In the genomic region with DNA sequence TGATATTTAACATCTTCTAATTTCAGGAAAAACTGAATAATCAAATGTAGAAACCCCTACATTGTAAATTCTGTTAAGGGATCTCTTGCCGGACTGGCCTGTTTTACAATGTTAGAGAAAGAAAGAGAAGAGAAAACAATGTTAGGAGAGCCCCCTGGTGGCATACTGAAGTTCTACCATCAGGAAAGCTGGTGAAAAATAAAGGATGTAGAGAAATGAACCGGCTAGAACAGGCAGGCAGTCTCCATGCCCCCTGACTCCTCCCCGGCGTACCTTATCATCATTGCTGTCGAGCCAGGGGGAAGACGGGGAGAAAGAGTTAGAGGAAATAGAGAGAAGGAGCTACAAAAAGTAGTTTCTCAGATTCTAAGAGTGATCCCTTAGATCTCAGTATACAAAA, we compare ENCODE assay signal across 11 mouse cellular contexts. TPM values are rescaled to one million over a fixed set of nuclear protein-coding genes. Genes with fewer than 3 reads are reported as not detected.
DNase-seq lines count a peak whose midpoint lies in the region; ATAC-seq and TF ChIP-seq lines count a peak whose summit lies in the region.
"Had no signal": no experiment of that assay in that cellular context is flagged by ENCODE, and none has a peak within 500 bp of the region (broad histone marks: within the 10 kb centered on the region; RNA-seq: fewer than 3 reads in every experiment).

No protein-coding gene starts in this region.

- no peak for TF ChIP-seq EP300 in CH12.LX (IDR thresholded peaks at IDR 0.05; ENCODE audit: low read length)

- no peak for ATAC-seq in hindbrain, embryonic 11.5 days (ENCODE audit: low FRiP score)
- no peak for ATAC-seq in hindbrain, embryonic 13.5 days (ENCODE audit: low FRiP score)
- peak; percentile 50; the same call in 1 of the 2 replicates for ATAC-seq in frontal cortex, adult (ENCODE audit: low TSS enrichment)
- ATAC-seq in inflammation-experienced regulatory T-cells, adult 6 months, result no peak

- TF ChIP-seq CTCF in CH12.LX (conservative IDR thresholded peaks at IDR 0.05 in 1 of 2, IDR thresholded peaks at IDR 0.05 in 1 of 2; ENCODE audit: low read depth in 2 of 2, low read length in 2 of 2), result peak; percentile 43 to 95; a peak in 3 of 4 replicates

- no peak overlapping the region for H3K4me3 ChIP-seq in hindbrain, embryonic 11.5 days (ENCODE audit: low read depth, low read length)
- H3K4me3 ChIP-seq in hindbrain, embryonic 13.5 days, result no peak overlapping the region
- H3K4me3 ChIP-seq in CH12.LX (replicated peaks in 1 of 3; ENCODE audit: low read depth in 2 of 3, low read length in 2 of 3, poor library complexity in 1 of 3), result no peak overlapping the region
- H3K4me3 ChIP-seq: embryonic facial prominence, embryonic 13.5 days; liver, embryonic 15.5 days; stomach, embryonic 15.5 days had no signal

- no peaks in the 10 kb centered on the region for H3K9me3 ChIP-seq in hindbrain, embryonic 11.5 days (ENCODE audit: control insufficient read depth, low read length)
- no peaks in the 10 kb centered on the region for H3K9me3 ChIP-seq in hindbrain, embryonic 13.5 days
- no peaks in the 10 kb centered on the region for H3K9me3 ChIP-seq in CH12.LX (replicated peaks; ENCODE audit: low read length)
- H3K9me3 ChIP-seq: embryonic facial prominence, embryonic 13.5 days; liver, embryonic 15.5 days; stomach, embryonic 15.5 days had no signal

- no peak overlapping the region for H3K4me2 ChIP-seq in hindbrain, embryonic 11.5 days (replicated peaks; ENCODE audit: low read depth, low read length)
- no peak overlapping the region for H3K4me2 ChIP-seq in hindbrain, embryonic 13.5 days
- no peak overlapping the region for H3K4me2 ChIP-seq in CH12.LX (ENCODE audit: insufficient read depth, low read depth, poor library complexity, severe bottlenecking)
- H3K4me2 ChIP-seq: embryonic facial prominence, embryonic 13.5 days; liver, embryonic 15.5 days; stomach, embryonic 15.5 days had no signal

- in situ Hi-C loops in CH12.LX (cut with MboI; ENCODE audit: low pct_ligation_motif_present, low pct_unique_long_range_greater_than_20kb, low sequenced_read_pairs), result loop anchor here (10.0 kb wide), 1 partner anchor 278 kb away; no protein-coding TSS in a partner anchor

- no peaks in the 10 kb centered on the region for H3K36me3 ChIP-seq in hindbrain, embryonic 11.5 days (ENCODE audit: control insufficient read depth, insufficient read depth, low read length)
- no peaks in the 10 kb centered on the region for H3K36me3 ChIP-seq in hindbrain, embryonic 13.5 days
- no peaks in the 10 kb centered on the region for H3K36me3 ChIP-seq in CH12.LX (replicated peaks in 1 of 2; ENCODE audit: control insufficient read depth in 1 of 2, insufficient read depth in 1 of 2, low read length in 1 of 2)
- H3K36me3 ChIP-seq: embryonic facial prominence, embryonic 13.5 days; liver, embryonic 15.5 days; stomach, embryonic 15.5 days had no signal

- peak; percentile 93 for TF ChIP-seq RAD21 in CH12.LX (IDR thresholded peaks at IDR 0.05; ENCODE audit: low read depth, low read length)

- no peak overlapping the region for H3K27ac ChIP-seq in hindbrain, embryonic 11.5 days (ENCODE audit: low read depth, low read length)
- H3K27ac ChIP-seq in hindbrain, embryonic 13.5 days, result no peak overlapping the region
- H3K27ac ChIP-seq in CH12.LX (ENCODE audit: insufficient read depth, low read depth), result no peak overlapping the region
- H3K27ac ChIP-seq: embryonic facial prominence, embryonic 13.5 days; liver, embryonic 15.5 days; stomach, embryonic 15.5 days had no signal

- WGBS in hindbrain, embryonic 11.5 days, result 20% methylated on average over 6 of the region's 6 CpGs
- 10% methylated on average over 6 of the region's 6 CpGs for WGBS in hindbrain, embryonic 13.5 days

- H3K27me3 ChIP-seq in hindbrain, embryonic 11.5 days (ENCODE audit: control insufficient read depth, insufficient read depth, low read length), result peaks cover 20% of the 10 kb centered on the region; the same call in 1 of the 2 replicates
- H3K27me3 ChIP-seq in hindbrain, embryonic 13.5 days, result peaks cover 72% of the 10 kb centered on the region
- H3K27me3 ChIP-seq in CH12.LX (replicated peaks), result no peaks in the 10 kb centered on the region
- H3K27me3 ChIP-seq: embryonic facial prominence, embryonic 13.5 days; liver, embryonic 15.5 days had no signal

- H3K4me1 ChIP-seq in hindbrain, embryonic 11.5 days (replicated peaks; ENCODE audit: control insufficient read depth, insufficient read depth, low read length), result no peaks in the 10 kb centered on the region
- no peaks in the 10 kb centered on the region for H3K4me1 ChIP-seq in hindbrain, embryonic 13.5 days (replicated peaks)
- H3K4me1 ChIP-seq in CH12.LX (ENCODE audit: control insufficient read depth in 1 of 2, insufficient read depth in 2 of 2), result peaks cover 2 to 23% of the 10 kb centered on the region in 2 experiments; a peak in 2 of 4 replicates
- H3K4me1 ChIP-seq: liver, embryonic 15.5 days had no signal

- H3K79me2 ChIP-seq in CH12.LX (replicated peaks; ENCODE audit: control insufficient read depth, extremely low read depth, insufficient read depth, poor library complexity, severe bottlenecking), result no peaks in the 10 kb centered on the region

- TF ChIP-seq POLR2A in CH12.LX (IDR thresholded peaks at IDR 0.05; ENCODE audit: low read depth, low read length), result no peak

- dilution Hi-C loops in CH12.LX (cut with MboI; ENCODE audit: extremely low pct_ligation_motif_present, extremely low pct_unique_long_range_greater_than_20kb, low sequenced_read_pairs), result no loop called here

- DNase-seq in hindbrain, embryonic 11.5 days (ENCODE audit: low spot score), result peak; percentile 74
- peak; percentile 80 for DNase-seq in CH12.LX (ENCODE audit: extremely low read depth)
- peak; percentile 67 for DNase-seq in adrenal gland, postnatal 10 days
- peak; percentile 24 to 50 for DNase-seq in layer of hippocampus, postnatal 14 days (ENCODE audit: low spot score in 2 of 2)
- DNase-seq in mesoderm, embryonic 11.5 days (ENCODE audit: low read depth, low spot score), result peak; percentile 45

- no peak overlapping the region for H3K9ac ChIP-seq in hindbrain, embryonic 11.5 days (ENCODE audit: low read depth, low read length)
- no peak overlapping the region for H3K9ac ChIP-seq in hindbrain, embryonic 13.5 days
- H3K9ac ChIP-seq in CH12.LX (ENCODE audit: insufficient read depth, low read depth), result no peak overlapping the region
- H3K9ac ChIP-seq: embryonic facial prominence, embryonic 13.5 days; liver, embryonic 15.5 days; stomach, embryonic 15.5 days had no signal

TF ChIP-seq in CH12.LX, 34 proteins besides CTCF, POLR2A, EP300 and RAD21:
- TF ChIP-seq SMC3 (IDR thresholded peaks at IDR 0.05; ENCODE audit: low read depth, low read length) (peak; percentile 98), ZC3H11A (IDR thresholded peaks at IDR 0.05; ENCODE audit: low read depth, low read length) (peak; percentile 93), CHD2 (IDR thresholded peaks at IDR 0.05; ENCODE audit: low read length) (no peak)
TF ChIP-seq in CH12.LX: peak in this region for 2.

RNA-seq across cellular contexts. Expression of a gene that starts 32.6 kb away (rescaled TPM):
- 2.1 TPM in 2 replicates for polyA plus RNA-seq in hindbrain, embryonic 11.5 days (2014; fragmentation: Nextera tagmentation; extraction: Ambion mirVana)
- 4.6 and 5.2 TPM in 2 replicates for polyA plus RNA-seq in hindbrain, embryonic 13.5 days (2015; fragmentation: Nextera tagmentation; extraction: Ambion mirVana)
- total RNA-seq in CH12.LX (2012; rRNA removed) (0.55 and 0.89 TPM in 2 replicates), CH12.LX (2014; rRNA removed) (0.52 and 0.74 TPM in 2 replicates)
- 0.74 and 0.85 TPM in 2 replicates for polyA plus RNA-seq in CH12.LX (2012; ENCODE audit: insufficient read length, low read depth)
- total RNA-seq in adrenal gland, postnatal 10 days (2021), result 1 to 10 TPM; 1.3 to 1.6 TPM
- total RNA-seq in layer of hippocampus, postnatal 14 days (2021), result 1 to 10 TPM; 4.2 to 6.2 TPM
- not detected for polyA plus RNA-seq in inflammation-experienced regulatory T-cells, adult 6 months (2017; shearing (Covaris generic))

RNA-seq across cellular contexts. Expression of a gene that starts 33.5 kb away (rescaled TPM):
- 0.09 TPM in 1 of 2 replicates, not detected in the other for polyA plus RNA-seq in hindbrain, embryonic 11.5 days (2014; fragmentation: Nextera tagmentation; extraction: Ambion mirVana)
- polyA plus RNA-seq in hindbrain, embryonic 13.5 days (2015; fragmentation: Nextera tagmentation; extraction: Ambion mirVana), result not detected in 2 replicates
- 0.04 and 0.13 TPM in 2 replicates for total RNA-seq in CH12.LX (2012; rRNA removed)
- total RNA-seq in CH12.LX (2014; rRNA removed), result not detected in 2 replicates
- polyA plus RNA-seq in CH12.LX (2012; ENCODE audit: insufficient read length, low read depth), result 0.61 and 0.87 TPM in 2 replicates
- not detected for total RNA-seq in adrenal gland, postnatal 10 days (2021)
- total RNA-seq in layer of hippocampus, postnatal 14 days (2021), result not detected
- polyA plus RNA-seq in inflammation-experienced regulatory T-cells, adult 6 months (2017; shearing (Covaris generic)), result not detected
- polyA plus RNA-seq: embryonic facial prominence, embryonic 13.5 days; liver, embryonic 15.5 days; stomach, embryonic 15.5 days had no signal
